Mouse (Mus musculus) c-Kit-positive CD71-positive TER-119-negative erythroid progenitor cells, embryonic 14.5 days (primary cell): ENCODE measurements around the gene Myo1a.
"Not testable (repeated sequence)": the region's sequence is repeated elsewhere in the genome, so short reads cannot be mapped to it uniquely, and the experiment has no call there.

ENCODE experiments used
- DNase-seq: peaks from one replicate; pipeline ENCODE4 v3.0.0-alpha.2; 2013; ENCODE audit warnings: low read depth

Myo1a gene

GRCm38 (mm10) chr10:127704766-127705220, at the start of gene Myo1a:
Gene Myo1a (plus strand): TSS chr10:127705170.
- DNase-seq: no peak

- DNase-seq: not testable (repeated sequence)
Observed at GRCm38 (mm10) chr10:127657617-127658016, 47.4 kb upstream of the Myo1a start.

GRCm38 (mm10) chr10:127658076-127658475, 46.9 kb upstream of the Myo1a start:
- no peak for DNase-seq

GRCm38 (mm10) chr10:127659551-127659950, 45.4 kb upstream of the Myo1a start:
- no peak for DNase-seq

- no peak for DNase-seq
Observed at GRCm38 (mm10) chr10:127661291-127661914, 43.6 kb upstream of the Myo1a start.

GRCm38 (mm10) chr10:127661915-127662663, 42.9 kb upstream of the Myo1a start:
- no peak for DNase-seq

- no peak for DNase-seq
Observed at GRCm38 (mm10) chr10:127662666-127663253, 42.2 kb upstream of the Myo1a start.

- DNase-seq: no peak
Observed at GRCm38 (mm10) chr10:127663590-127663989, 41.4 kb upstream of the Myo1a start.

GRCm38 (mm10) chr10:127664166-127664565, 40.8 kb upstream of the Myo1a start:
- no peak for DNase-seq

- no peak for DNase-seq
Observed at GRCm38 (mm10) chr10:127664891-127665290, 40.1 kb upstream of the Myo1a start.

GRCm38 (mm10) chr10:127665366-127666181, 39.4 kb upstream of the Myo1a start:
- DNase-seq: no peak

GRCm38 (mm10) chr10:127666501-127667268, 38.3 kb upstream of the Myo1a start, which contains the start of gene Nemp1:
Gene Nemp1 (plus strand): TSS chr10:127666901.
- no peak for DNase-seq

GRCm38 (mm10) chr10:127667269-127668092, 37.5 kb upstream of the Myo1a start:
- no peak for DNase-seq

- DNase-seq: no peak
Observed at GRCm38 (mm10) chr10:127668093-127669050, 36.6 kb upstream of the Myo1a start, which contains the start of gene Nab2. Gene Nab2 (minus strand): TSS chr10:127668568.

- DNase-seq: no peak
Observed at GRCm38 (mm10) chr10:127669170-127669569, 35.8 kb upstream of the Myo1a start.

GRCm38 (mm10) chr10:127670185-127670584, 34.8 kb upstream of the Myo1a start:
- DNase-seq: no peak

- DNase-seq: no peak
Observed at GRCm38 (mm10) chr10:127671276-127671675, 33.7 kb upstream of the Myo1a start.

GRCm38 (mm10) chr10:127674046-127674655, 30.8 kb upstream of the Myo1a start:
- DNase-seq: no peak
